Mouse (Mus musculus) stomach, adult 2 months (tissue): ENCODE data around the gene 1700028K03Rik. TPM values are rescaled to one million over a fixed set of nuclear protein-coding genes. Genes with fewer than 3 reads are reported as not detected.

Experiments used
- polyA plus RNA-seq: library from polyadenylated mRNA; depleted of rRNA; stranded (reverse); fragments of >200 nt; gene quantifications from 2 replicates; pipeline ENCODE4 v1.2.3, GENCODE M21; 2012; rRNA removed

1700028K03Rik gene
- polyA plus RNA-seq = 0.02 TPM in 1 of 2 replicates, not detected in the other

DNA sequence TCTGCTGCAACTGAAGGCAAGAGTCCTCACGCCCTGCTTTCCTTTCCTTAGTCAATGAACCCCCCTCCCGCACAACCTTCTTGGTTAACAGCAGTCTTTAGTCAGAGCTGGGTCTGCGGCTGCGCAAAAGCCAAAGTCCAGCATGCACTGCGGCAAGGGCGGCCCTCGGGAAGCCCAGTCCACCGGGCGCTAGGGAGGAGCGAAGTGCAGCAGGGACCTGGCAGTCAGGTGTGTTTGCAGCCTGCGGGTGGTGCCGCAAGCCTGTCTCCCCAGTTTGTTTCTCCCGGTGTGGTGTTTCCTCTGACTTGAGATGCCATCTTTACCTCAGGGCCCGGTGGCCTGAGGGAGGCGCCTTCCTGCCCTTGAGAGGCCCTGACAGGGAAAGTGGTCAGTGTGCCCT lies at the start of gene 1700028K03Rik:
Gene 1700028K03Rik, plus strand, starts transcription at position 129 of the 400 bp plus-strand sequence.

DNA sequence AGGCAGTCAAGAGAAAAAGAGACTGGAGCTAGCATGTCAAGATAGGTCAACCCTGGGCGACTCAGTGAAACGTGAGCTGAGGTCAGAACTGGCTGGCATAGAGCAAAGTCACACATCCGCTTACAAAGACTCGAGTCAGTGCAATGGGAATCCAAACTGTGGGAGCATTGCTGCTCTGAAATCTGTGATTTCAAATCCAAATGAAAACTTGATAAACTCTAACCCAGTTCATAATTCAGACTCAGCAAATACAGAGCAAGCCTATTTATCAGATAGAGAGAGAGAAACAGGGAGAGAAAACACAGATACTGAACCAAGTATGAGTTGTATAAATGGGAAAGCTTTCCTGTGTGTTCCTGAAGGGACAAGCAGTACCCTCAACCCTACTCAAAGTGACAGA lies 27.2 kb upstream of the 1700028K03Rik start, which contains the start of gene Gm42669:
Gene Gm42669, plus strand, starts transcription at position 301 of the 400 bp plus-strand sequence.

DNA sequence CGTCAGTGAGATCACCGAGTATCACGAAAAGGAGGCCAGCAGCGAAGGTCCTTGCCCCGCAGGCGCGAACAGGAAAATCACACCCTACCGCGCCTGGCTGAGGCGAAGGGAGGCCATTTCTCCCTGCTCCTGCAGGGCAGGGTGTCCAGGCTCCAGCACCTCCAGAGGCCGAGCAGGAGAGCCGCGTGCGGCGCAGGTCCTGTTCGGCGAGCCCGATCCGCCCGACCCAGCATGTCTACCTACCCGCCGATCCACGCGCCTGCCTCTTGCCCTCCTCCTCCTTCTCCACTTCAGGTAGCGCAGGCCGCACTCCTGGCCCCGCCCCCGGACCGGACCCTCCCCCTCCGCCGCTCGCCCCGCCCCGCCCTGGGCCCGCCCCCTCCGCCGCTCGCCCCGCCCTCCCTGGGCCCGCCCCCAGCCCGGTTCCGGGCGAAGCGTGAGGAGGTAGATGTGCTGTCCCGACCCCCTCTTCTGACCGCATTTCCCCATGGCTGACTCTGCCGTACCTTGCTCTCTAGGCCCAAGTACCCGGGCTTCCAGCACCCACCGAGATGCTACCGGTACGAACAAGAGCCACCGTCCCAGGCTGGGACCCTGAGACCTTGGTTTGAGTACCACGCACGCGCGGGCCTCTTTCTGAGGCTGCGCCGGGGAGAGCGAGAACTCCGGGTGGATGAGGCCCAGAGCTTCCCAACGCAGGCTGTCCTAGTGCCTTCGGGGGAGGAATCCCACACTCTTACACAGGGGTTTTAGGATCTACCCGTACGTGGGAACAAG lies 63.0 kb downstream of the 1700028K03Rik start, which contains the start of the genes Rpap2 and Glmn:
Gene Rpap2, plus strand, starts transcription at position 73 of the 777 bp plus-strand sequence.
Gene Glmn, minus strand, starts transcription at position 588 of the 777 bp plus-strand sequence.

Other genes with a start within 250 kb of the 1700028K03Rik start
- gene Tgfbr3, start 245.1 kb upstream of the 1700028K03Rik start, polyA plus RNA-seq = 7.3 and 16.6 TPM in 2 replicates
- gene Brdt, start 203.6 kb upstream of the 1700028K03Rik start, polyA plus RNA-seq = 0.37 and 0.62 TPM in 2 replicates
- gene Ephx4, start 132.0 kb upstream of the 1700028K03Rik start, polyA plus RNA-seq = 3.9 and 6.7 TPM in 2 replicates
- not detected in 2 replicates for gene Lpcat2b, start 103.2 kb upstream of the 1700028K03Rik start, polyA plus RNA-seq
- gene Btbd8, start 96.7 kb upstream of the 1700028K03Rik start, polyA plus RNA-seq = 0.15 and 0.21 TPM in 2 replicates
- not detected in 2 replicates for gene Gm42669, start 27.1 kb upstream of the 1700028K03Rik start, polyA plus RNA-seq
- gene Rpap2, start 62.7 kb downstream of the 1700028K03Rik start, polyA plus RNA-seq = 0.37 and 0.74 TPM in 2 replicates
- 0.16 and 0.35 TPM in 2 replicates for gene Glmn, start 63.2 kb downstream of the 1700028K03Rik start, polyA plus RNA-seq
- 0.12 and 0.34 TPM in 2 replicates for gene Gfi1, start 191.3 kb downstream of the 1700028K03Rik start, polyA plus RNA-seq